Mouse (Mus musculus): Measurements from ENCODE around the gene Olfr307.

- TF ChIP-seq GATA1 (IDR thresholded peaks at IDR 0.05; ENCODE audit: borderline replicate concordance, low read length) = no peak
- TF ChIP-seq FLI1 (IDR thresholded peaks at IDR 0.05; ENCODE audit: low read length) = no peak
Measured at GRCm38 (mm10) chr7:86386558-86386957, 49.2 kb upstream of the Olfr307 start, which contains the start of gene Olfr304.
